Mouse (Mus musculus) myocyte (in vitro differentiated cells): ENCODE results near the gene Plod1.

Source experiments
- CEBPB ChIP-seq: IDR thresholded peaks from 2 replicates; pipeline ENCODE4 v1.6.1; 2011; ENCODE audit warnings: mild to moderate bottlenecking, moderate library complexity; ENCODE audit not compliant: poor library complexity, insufficient read depth, severe bottlenecking
- E2F4 ChIP-seq: IDR thresholded peaks from one replicate; pipeline ENCODE4 v1.6.1; 2011; ENCODE audit warnings: mild to moderate bottlenecking, control low read depth, moderate library complexity; ENCODE audit not compliant: insufficient read depth
- MAX ChIP-seq: IDR thresholded peaks from one replicate; pipeline ENCODE4 v1.6.1; 2011; ENCODE audit warnings: low read depth, mild to moderate bottlenecking, control low read depth
- MYOG ChIP-seq, 3 experiments: IDR thresholded peaks; one replicate each; pipeline ENCODE4 v1.6.1; 2011; ENCODE audit warnings: control low read depth in 2 of 3, low read depth in 2 of 3, mild to moderate bottlenecking in 2 of 3; ENCODE audit not compliant: insufficient read length in 2 of 3, control insufficient read depth in 1 of 3, insufficient read depth in 1 of 3
- POLR2A ChIP-seq: IDR thresholded peaks from one replicate; pipeline ENCODE4 v1.6.1; 2011; ENCODE audit warnings: low read depth, mild to moderate bottlenecking, control low read depth, moderate library complexity; ENCODE audit not compliant: insufficient read length
- POLR2AphosphoS2 ChIP-seq: IDR thresholded peaks from one replicate; pipeline ENCODE4 v1.6.1; 2011; ENCODE audit warnings: low read depth, control low read depth; ENCODE audit not compliant: insufficient read length
- USF1 ChIP-seq: IDR thresholded peaks from one replicate; pipeline ENCODE4 v1.6.1; 2011; ENCODE audit warnings: low read depth, mild to moderate bottlenecking, control low read depth, moderate library complexity

DNA sequence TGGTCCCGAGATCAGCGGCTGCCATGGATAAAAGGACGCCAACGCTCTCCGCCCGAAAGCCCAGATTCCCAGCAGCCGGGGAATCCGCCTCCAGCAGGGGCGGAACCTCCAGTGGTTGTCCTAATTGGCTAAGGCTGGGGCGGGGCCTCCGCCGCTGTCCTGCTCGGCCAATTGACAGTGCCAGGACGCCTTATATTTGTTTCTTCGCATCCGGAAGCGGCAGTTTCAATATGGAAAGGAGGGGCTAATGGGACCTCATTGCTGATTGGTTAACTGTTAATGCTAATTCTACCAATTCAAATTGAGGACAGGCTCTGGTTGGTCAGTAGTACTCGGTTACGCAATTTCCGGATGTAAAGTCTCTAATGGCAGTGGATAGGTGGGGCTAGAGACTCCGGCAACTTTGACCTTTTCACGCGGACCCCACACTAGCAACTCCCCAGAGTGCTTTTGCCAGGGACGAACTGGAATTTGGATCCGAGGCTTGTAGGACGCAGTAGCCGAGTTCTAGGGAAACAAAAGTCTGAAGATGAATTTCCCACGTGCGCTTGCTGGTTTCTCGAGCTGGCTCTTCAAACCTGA is 68.0 kb downstream of the Plod1 start, which contains the start of the genes Miip and Fv1:
- TF ChIP-seq POLR2AphosphoS2 (peak; percentile 70), CEBPB (peak; percentile 96), POLR2A (peak; percentile 46), USF1 (no peak), MAX (peak; percentile 20), E2F4 (peak; percentile 17), MYOG (IDR thresholded peaks at IDR 0.05; ENCODE audit: control insufficient read depth in 1 of 3, insufficient read depth in 1 of 3, insufficient read length in 2 of 3, low read depth in 2 of 3) (no peak)
